Mouse (Mus musculus): ENCODE results near the gene Rdh13. TPM values are rescaled to one million over a fixed set of nuclear protein-coding genes. Genes with fewer than 3 reads are reported as not detected.

Rdh13 gene
- polyA plus RNA-seq, 1 experiment: 16.4 TPM

GRCm38 (mm10) chr7:4452644-4453043 is 7.2 kb upstream of the Rdh13 start:
- Histone ChIP-seq H3ac (ENCODE audit: control insufficient read depth, insufficient read length) (no peak overlapping the region), H3K4me3 (no peak overlapping the region), H3K79me2 (ENCODE audit: control insufficient read depth, insufficient read depth) (no peaks in the 10 kb centered on the region), H3K36me3 (ENCODE audit: control insufficient read depth, insufficient read depth) (no peaks in the 10 kb centered on the region), H3K27me3 (ENCODE audit: control insufficient read depth, insufficient read depth, insufficient read length) (peaks cover 6% of the 10 kb centered on the region), H3K4me2 (ENCODE audit: low read depth) (no peak overlapping the region)
- TF ChIP-seq MYOD1 (IDR thresholded peaks at IDR 0.05; ENCODE audit: control insufficient read depth in 1 of 3, insufficient read length in 2 of 3, low read depth in 2 of 3) (no peak), TCF12 (IDR thresholded peaks at IDR 0.05; ENCODE audit: insufficient read depth, poor library complexity, severe bottlenecking) (no peak), POLR2A (IDR thresholded peaks at IDR 0.05; ENCODE audit: insufficient read length, low read depth) (no peak), REST (IDR thresholded peaks at IDR 0.05; ENCODE audit: insufficient read depth, insufficient read length) (no peak), MYOG (IDR thresholded peaks at IDR 0.05; ENCODE audit: control insufficient read depth in 1 of 3, insufficient read depth in 1 of 3, insufficient read length in 2 of 3, low read depth in 2 of 3) (no peak), SRF (IDR thresholded peaks at IDR 0.05; ENCODE audit: control insufficient read depth, insufficient read length, low read depth) (no peak), CEBPB (IDR thresholded peaks at IDR 0.05; ENCODE audit: insufficient read depth, poor library complexity, severe bottlenecking) (no peak), USF1 (IDR thresholded peaks at IDR 0.05; ENCODE audit: low read depth) (no peak), POLR2AphosphoS2 (IDR thresholded peaks at IDR 0.05; ENCODE audit: insufficient read length, low read depth) (no peak), E2F4 (IDR thresholded peaks at IDR 0.05; ENCODE audit: insufficient read depth) (no peak), TCF3 (IDR thresholded peaks at IDR 0.05; ENCODE audit: insufficient read length, low read depth) (no peak), MAX (IDR thresholded peaks at IDR 0.05; ENCODE audit: low read depth) (no peak)

GRCm38 (mm10) chr7:4449211-4449610 is 3.8 kb upstream of the Rdh13 start:
- H3K4me2 ChIP-seq (ENCODE audit: low read depth): no peak overlapping the region
- no peak overlapping the region for H3ac ChIP-seq (ENCODE audit: control insufficient read depth, insufficient read length)
- H3K27me3 ChIP-seq (ENCODE audit: control insufficient read depth, insufficient read depth, insufficient read length): peaks cover 6% of the 10 kb centered on the region
- H3K79me2 ChIP-seq (ENCODE audit: control insufficient read depth, insufficient read depth): peaks cover 9% of the 10 kb centered on the region
- H3K36me3 ChIP-seq (ENCODE audit: control insufficient read depth, insufficient read depth): no peaks in the 10 kb centered on the region
- no peak for TF ChIP-seq USF1 (IDR thresholded peaks at IDR 0.05; ENCODE audit: low read depth)
- no peak overlapping the region for H3K4me3 ChIP-seq

GRCm38 (mm10) chr7:4448439-4448838 is 3.0 kb upstream of the Rdh13 start:
- Histone ChIP-seq H3K36me3 (ENCODE audit: control insufficient read depth, insufficient read depth) (no peaks in the 10 kb centered on the region), H3ac (ENCODE audit: control insufficient read depth, insufficient read length) (no peak overlapping the region), H3K79me2 (ENCODE audit: control insufficient read depth, insufficient read depth) (peaks cover 13% of the 10 kb centered on the region), H3K4me3 (no peak overlapping the region), H3K27me3 (ENCODE audit: control insufficient read depth, insufficient read depth, insufficient read length) (no peaks in the 10 kb centered on the region), H3K4me2 (ENCODE audit: low read depth) (no peak overlapping the region)
- peak; percentile 28 for TF ChIP-seq REST (IDR thresholded peaks at IDR 0.05; ENCODE audit: insufficient read depth, insufficient read length)
- TF ChIP-seq E2F4 (IDR thresholded peaks at IDR 0.05; ENCODE audit: insufficient read depth): no peak

DNA sequence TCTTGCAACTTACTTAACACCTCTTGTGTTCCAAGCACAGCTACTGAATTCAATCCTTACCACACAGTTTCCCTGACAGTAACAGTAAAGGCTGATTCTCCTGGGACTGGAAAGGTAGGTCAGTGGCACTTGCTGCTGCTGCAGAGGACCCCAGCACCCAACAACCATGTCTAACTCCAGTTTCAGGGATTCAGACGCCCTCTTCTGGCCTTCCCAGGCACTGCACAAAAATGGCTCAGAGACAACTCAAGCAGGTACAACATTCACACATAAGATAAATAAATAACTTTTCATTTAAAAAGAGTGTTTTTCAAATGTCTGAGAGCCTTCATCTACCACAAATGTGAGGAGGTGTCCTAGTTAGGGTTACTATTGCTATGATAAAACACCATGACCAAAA is 1.7 kb upstream of the Rdh13 start:
- peaks cover 13% of the 10 kb centered on the region for H3K79me2 ChIP-seq (ENCODE audit: control insufficient read depth, insufficient read depth)
- no peak for TF ChIP-seq MAX (IDR thresholded peaks at IDR 0.05; ENCODE audit: low read depth)
- TF ChIP-seq MYOG (IDR thresholded peaks at IDR 0.05; ENCODE audit: control insufficient read depth in 1 of 3, insufficient read depth in 1 of 3, insufficient read length in 2 of 3, low read depth in 2 of 3): no peak
- no peak for TF ChIP-seq CEBPB (IDR thresholded peaks at IDR 0.05; ENCODE audit: insufficient read depth, poor library complexity, severe bottlenecking)
- TF ChIP-seq USF1 (IDR thresholded peaks at IDR 0.05; ENCODE audit: low read depth): no peak
- no peak for TF ChIP-seq TCF3 (IDR thresholded peaks at IDR 0.05; ENCODE audit: insufficient read length, low read depth)
- no peak for TF ChIP-seq POLR2AphosphoS2 (IDR thresholded peaks at IDR 0.05; ENCODE audit: insufficient read length, low read depth)
- no peak for TF ChIP-seq SRF (IDR thresholded peaks at IDR 0.05; ENCODE audit: control insufficient read depth, insufficient read length, low read depth)
- TF ChIP-seq TCF12 (IDR thresholded peaks at IDR 0.05; ENCODE audit: insufficient read depth, poor library complexity, severe bottlenecking): no peak
- TF ChIP-seq REST (IDR thresholded peaks at IDR 0.05; ENCODE audit: insufficient read depth, insufficient read length): no peak
- TF ChIP-seq E2F4 (IDR thresholded peaks at IDR 0.05; ENCODE audit: insufficient read depth): no peak
- no peak for TF ChIP-seq POLR2A (IDR thresholded peaks at IDR 0.05; ENCODE audit: insufficient read length, low read depth)
- TF ChIP-seq MYOD1 (IDR thresholded peaks at IDR 0.05; ENCODE audit: control insufficient read depth in 1 of 3, insufficient read length in 2 of 3, low read depth in 2 of 3): no peak
- no peaks in the 10 kb centered on the region for H3K27me3 ChIP-seq (ENCODE audit: control insufficient read depth, insufficient read depth, insufficient read length)
- H3K4me2 ChIP-seq (ENCODE audit: low read depth): no peak overlapping the region
- H3K4me3 ChIP-seq: no peak overlapping the region
- H3ac ChIP-seq (ENCODE audit: control insufficient read depth, insufficient read length): no peak overlapping the region
- H3K36me3 ChIP-seq (ENCODE audit: control insufficient read depth, insufficient read depth): no peaks in the 10 kb centered on the region

- TF ChIP-seq POLR2A (IDR thresholded peaks at IDR 0.05; ENCODE audit: insufficient read length, low read depth) (no peak), USF1 (IDR thresholded peaks at IDR 0.05; ENCODE audit: low read depth) (peak; percentile 61), CEBPB (IDR thresholded peaks at IDR 0.05; ENCODE audit: insufficient read depth, poor library complexity, severe bottlenecking) (no peak)
- peaks cover 11% of the 10 kb centered on the region for H3K36me3 ChIP-seq (ENCODE audit: control insufficient read depth, insufficient read depth)
- no peak overlapping the region for H3K4me3 ChIP-seq
These were observed 4.9 kb downstream of the Rdh13 start for GRCm38 (mm10) chr7:4440549-4440948.

GRCm38 (mm10) chr7:4437721-4438120 is 7.7 kb downstream of the Rdh13 start:
- Histone ChIP-seq H3K36me3 (ENCODE audit: control insufficient read depth, insufficient read depth) (peaks cover 27% of the 10 kb centered on the region), H3ac (ENCODE audit: control insufficient read depth, insufficient read length) (no peak overlapping the region), H3K4me3 (no peak overlapping the region), H3K4me2 (ENCODE audit: low read depth) (no peak overlapping the region), H3K79me2 (ENCODE audit: control insufficient read depth, insufficient read depth) (no peaks in the 10 kb centered on the region), H3K27me3 (ENCODE audit: control insufficient read depth, insufficient read depth, insufficient read length) (no peaks in the 10 kb centered on the region)
- TF ChIP-seq TCF3 (IDR thresholded peaks at IDR 0.05; ENCODE audit: insufficient read length, low read depth): no peak
- no peak for TF ChIP-seq E2F4 (IDR thresholded peaks at IDR 0.05; ENCODE audit: insufficient read depth)
- no peak for TF ChIP-seq CEBPB (IDR thresholded peaks at IDR 0.05; ENCODE audit: insufficient read depth, poor library complexity, severe bottlenecking)
- no peak for TF ChIP-seq MYOG (IDR thresholded peaks at IDR 0.05; ENCODE audit: control insufficient read depth in 1 of 3, insufficient read depth in 1 of 3, insufficient read length in 2 of 3, low read depth in 2 of 3)
- no peak for TF ChIP-seq REST (IDR thresholded peaks at IDR 0.05; ENCODE audit: insufficient read depth, insufficient read length)
- TF ChIP-seq SRF (IDR thresholded peaks at IDR 0.05; ENCODE audit: control insufficient read depth, insufficient read length, low read depth): no peak
- no peak for TF ChIP-seq MAX (IDR thresholded peaks at IDR 0.05; ENCODE audit: low read depth)
- TF ChIP-seq MYOD1 (IDR thresholded peaks at IDR 0.05; ENCODE audit: control insufficient read depth in 1 of 3, insufficient read length in 2 of 3, low read depth in 2 of 3): no peak
- no peak for TF ChIP-seq POLR2AphosphoS2 (IDR thresholded peaks at IDR 0.05; ENCODE audit: insufficient read length, low read depth)

More at GRCm38 (mm10) chr7:4440549-4440948, 4.9 kb downstream of the Rdh13 start:
- Histone ChIP-seq H3ac (ENCODE audit: control insufficient read depth, insufficient read length) (no peak overlapping the region), H3K79me2 (ENCODE audit: control insufficient read depth, insufficient read depth) (peaks cover 13% of the 10 kb centered on the region), H3K4me2 (ENCODE audit: low read depth) (no peak overlapping the region), H3K27me3 (ENCODE audit: control insufficient read depth, insufficient read depth, insufficient read length) (no peaks in the 10 kb centered on the region)

Data from myocyte (in vitro differentiated cells).